Mouse (Mus musculus): ENCODE measurements around the gene Fmo6.

DNA sequence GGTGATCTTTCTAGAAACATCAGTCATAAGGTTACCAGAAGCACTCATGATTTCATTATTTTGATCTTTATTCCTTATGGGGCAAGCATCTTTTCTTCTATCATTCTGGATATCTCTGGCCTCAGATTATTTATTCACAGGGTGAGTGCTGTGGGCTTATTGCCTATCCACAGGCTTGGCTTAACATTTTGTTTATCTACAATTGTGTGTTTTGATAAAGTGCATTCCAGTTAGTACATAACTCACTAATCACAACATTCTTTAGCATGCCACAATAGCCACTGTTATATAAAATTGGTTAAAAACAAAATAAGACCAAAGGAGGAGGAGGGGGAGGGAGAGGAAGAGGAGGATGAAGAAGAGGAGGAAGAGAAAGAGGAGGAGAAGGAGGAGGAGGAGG lies 25.2 kb downstream of the Fmo6 start:
- TF ChIP-seq ZNF384 (IDR thresholded peaks at IDR 0.05; ENCODE audit: low read depth, low read length) (no peak), MAFK (IDR thresholded peaks at IDR 0.05; ENCODE audit: insufficient read depth, low read depth, low read length) (no peak), HCFC1 (IDR thresholded peaks at IDR 0.05; ENCODE audit: borderline replicate concordance, insufficient read depth, low read length) (no peak), ZC3H11A (IDR thresholded peaks at IDR 0.05; ENCODE audit: borderline replicate concordance, low read depth, low read length) (no peak), CHD2 (IDR thresholded peaks at IDR 0.05; ENCODE audit: low read depth, low read length) (no peak)
